Mouse (Mus musculus) olfactory bulb, adult 2 months (tissue): ENCODE measurements around the gene Skp1a.

ENCODE experiments used
- CTCF ChIP-seq: fragments of 200-500 bp; IDR thresholded peaks from 2 replicates; pipeline ENCODE4 v1.5.1; 2012; ENCODE audit warnings: low read depth, mild to moderate bottlenecking, low read length, moderate library complexity; ENCODE audit not compliant: insufficient read depth
- POLR2A ChIP-seq: fragments of 200-500 bp; IDR thresholded peaks from 2 replicates; pipeline ENCODE4 v1.6.1; 2012; ENCODE audit warnings: mild to moderate bottlenecking, low read depth, low read length, moderate library complexity; ENCODE audit not compliant: insufficient read depth

DNA sequence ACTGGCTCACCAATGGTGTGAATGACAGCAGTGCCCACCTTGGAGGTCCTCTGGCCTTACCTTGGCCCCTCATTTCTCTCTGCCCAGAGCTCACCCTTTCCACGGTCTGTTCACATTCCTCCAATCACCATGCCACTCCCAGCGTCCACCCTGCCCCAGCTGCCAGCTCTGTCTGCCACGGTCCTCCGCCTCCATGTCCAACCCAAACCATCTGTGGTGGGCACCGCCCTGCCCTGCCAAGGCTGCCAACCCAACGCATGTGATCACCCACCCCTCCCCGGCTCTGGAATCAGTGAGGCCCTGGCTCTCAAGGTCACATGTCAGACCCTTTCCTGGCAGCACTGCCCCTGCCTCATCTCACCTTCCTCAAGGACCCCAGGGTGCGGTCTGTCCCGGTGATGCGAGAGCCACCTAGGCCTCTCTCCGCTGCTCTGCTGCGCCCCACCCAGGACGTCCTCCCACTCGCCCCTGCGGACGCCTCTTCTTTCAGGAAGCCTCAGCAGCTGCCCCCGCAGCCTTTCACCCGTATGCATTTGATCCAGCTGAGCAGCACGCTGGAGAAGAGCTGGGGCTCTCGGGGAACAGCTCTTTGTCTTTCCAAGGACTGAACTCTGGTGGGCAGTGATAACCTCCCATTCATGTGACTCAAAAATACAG, 42.8 kb downstream of the Skp1a start:
- TF ChIP-seq POLR2A: no peak
- TF ChIP-seq CTCF: no peak
